ENCODE assay signal across 9 mouse cellular contexts in the genomic region with DNA sequence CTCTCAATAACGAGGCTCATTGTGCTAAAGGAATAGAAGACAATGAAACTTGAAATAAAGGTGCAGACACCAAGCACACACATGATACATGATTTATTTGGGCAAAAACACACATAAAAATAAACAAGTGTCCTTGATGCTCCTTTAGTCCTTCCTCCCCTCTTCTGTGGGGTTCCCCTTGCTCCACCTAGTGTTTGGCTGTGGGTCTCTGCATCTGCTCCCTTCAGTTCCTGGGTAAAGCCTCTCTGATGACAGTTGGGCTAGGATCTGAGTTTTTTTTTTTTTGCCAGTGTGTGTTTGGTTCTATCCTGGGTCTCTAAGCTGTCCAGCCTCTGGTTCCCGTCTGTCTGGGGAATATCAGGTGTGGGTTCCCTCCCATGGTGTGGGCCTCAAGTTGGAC.
DNase-seq lines count a peak whose midpoint lies in the region; ATAC-seq and TF ChIP-seq lines count a peak whose summit lies in the region.
"Had no signal": no experiment of that assay in that cellular context is flagged by ENCODE, and none has a peak within 500 bp of the region (broad histone marks: within the 10 kb centered on the region; RNA-seq: fewer than 3 reads in every experiment).

No protein-coding gene starts in this region.

- no peak for TF ChIP-seq EP300 in liver, embryonic 14.5 days (IDR thresholded peaks at IDR 0.05; ENCODE audit: low read depth)

- H3K27me3 ChIP-seq in liver, embryonic 14.5 days (ENCODE audit: control insufficient read depth, insufficient read depth, low read length): no peaks in the 10 kb centered on the region
- H3K27me3 ChIP-seq: heart, embryonic 13.5 days had no signal

- H3K4me1 ChIP-seq in liver, embryonic 14.5 days (replicated peaks; ENCODE audit: control insufficient read depth in 2 of 2, insufficient read depth in 2 of 2, low read length in 1 of 2): no peaks in the 10 kb centered on the region
- H3K4me1 ChIP-seq: heart, embryonic 13.5 days had no signal

- no peak overlapping the region for H3K4me3 ChIP-seq in gastrocnemius, adult 2 months
- no peak overlapping the region for H3K4me3 ChIP-seq in liver, embryonic 14.5 days (ENCODE audit: insufficient read depth in 1 of 2, low read depth in 2 of 2, low read length in 2 of 2)
- H3K4me3 ChIP-seq: heart, embryonic 13.5 days had no signal

- no peak overlapping the region for H3K27ac ChIP-seq in gastrocnemius, adult 2 months
- no peak overlapping the region for H3K27ac ChIP-seq in liver, embryonic 14.5 days
- H3K27ac ChIP-seq: heart, embryonic 13.5 days had no signal

- 47% methylated on average over 2 of the region's 2 CpGs for WGBS in liver, embryonic 14.5 days (ENCODE audit: insufficient replicate concordance)

- peak; percentile 21 for DNase-seq in gastrocnemius, adult 2 months
- no peak for DNase-seq in gastrocnemius, postnatal 4 days (ENCODE audit: low spot score in 2 of 2)
- no peak for DNase-seq in liver, embryonic 14.5 days (ENCODE audit: low read depth in 3 of 3, low spot score in 3 of 3)
- no peak for DNase-seq in liver
- DNase-seq in brain, adult 2 months (ENCODE audit: low read depth, low spot score): peak; percentile 32
- DNase-seq in retina, postnatal 1 day: peak; percentile 28
- no peak for DNase-seq in yolk sac, embryonic 10.5 days (ENCODE audit: low spot score)
- DNase-seq in urinary bladder, postnatal 14 days (ENCODE audit: low spot score): no peak

- no peak overlapping the region for H3K9ac ChIP-seq in liver, embryonic 14.5 days (replicated peaks)
- H3K9ac ChIP-seq: heart, embryonic 13.5 days had no signal

- H3K9me3 ChIP-seq in liver, embryonic 14.5 days (ENCODE audit: control insufficient read depth, low read length): no peaks in the 10 kb centered on the region
- H3K9me3 ChIP-seq: heart, embryonic 13.5 days had no signal

- peak; percentile 55 for TF ChIP-seq CTCF in gastrocnemius, adult 2 months (IDR thresholded peaks at IDR 0.05)
- TF ChIP-seq CTCF in liver, embryonic 14.5 days (IDR thresholded peaks at IDR 0.05; ENCODE audit: low read depth): peak; percentile 37

- intact Hi-C loops in gastrocnemius, adult 2 months (cut with DNase I): loop anchor here (2.0 to 5.0 kb wide), 2 partner anchors 60 to 113 kb away; a partner anchor contains a TSS

- H3K36me3 ChIP-seq in liver, embryonic 14.5 days (replicated peaks; ENCODE audit: control insufficient read depth, insufficient read depth, low read depth): no peaks in the 10 kb centered on the region

- ATAC-seq in liver, embryonic 14.5 days (ENCODE audit: insufficient read depth): no peak

- no peak overlapping the region for H3K4me2 ChIP-seq in liver, embryonic 14.5 days (ENCODE audit: low read depth)
- H3K4me2 ChIP-seq: heart, embryonic 13.5 days had no signal

Comparison
In these comparisons a context has a peak if more than half of its experiments do, and no peak if none do; other contexts are left out.
1. DNase-seq: peak in gastrocnemius, adult 2 months (single experiment), brain, adult 2 months (single experiment) and retina, postnatal 1 day (single experiment); none in gastrocnemius, postnatal 4 days (0 of 2), liver, embryonic 14.5 days (0 of 3), liver (single experiment), yolk sac, embryonic 10.5 days (single experiment) and urinary bladder, postnatal 14 days (single experiment).